Mouse (Mus musculus) hindbrain, embryonic 15.5 days (tissue): ENCODE results near the gene Pop7. TPM values are rescaled to one million over a fixed set of nuclear protein-coding genes. Genes with fewer than 3 reads are reported as not detected.

Source experiments
- ATAC-seq: fragments of 200-750 bp; cut with Nextera tagmentation; 2 replicates; pipeline ENCODE4 v1.8.0; 2017; ENCODE audit warnings: low read depth, moderate number of reproducible peaks, moderate TSS enrichment; ENCODE audit not compliant: low FRiP score
- H3K27ac ChIP-seq: fragments of 300-500 bp; sonication (generic); replicated peaks from 2 replicates; pipeline ENCODE4 v1.5.1; 2015; ENCODE audit warnings: mild to moderate bottlenecking, inconsistent platforms
- H3K27me3 ChIP-seq: fragments of 300-500 bp; sonication (generic); 2 replicates; pipeline ENCODE4 v1.6.1; 2015; ENCODE audit warnings: control low read depth, inconsistent platforms
- H3K36me3 ChIP-seq: fragments of 300-500 bp; sonication (generic); 2 replicates; pipeline ENCODE4 v1.6.1; 2015; ENCODE audit warnings: control low read depth, inconsistent platforms
- H3K4me1 ChIP-seq: fragments of 300-500 bp; sonication (generic); replicated peaks from 2 replicates; pipeline ENCODE4 v1.6.1; 2015; ENCODE audit warnings: control low read depth, inconsistent platforms
- H3K4me2 ChIP-seq: fragments of 300-500 bp; sonication (generic); 2 replicates; pipeline ENCODE4 v1.6.1; 2015; ENCODE audit warnings: moderate library complexity, mild to moderate bottlenecking, inconsistent platforms
- H3K4me3 ChIP-seq: fragments of 300-500 bp; sonication (generic); 2 replicates; pipeline ENCODE4 v1.5.1; 2015; ENCODE audit warnings: mild to moderate bottlenecking, inconsistent platforms
- H3K9ac ChIP-seq: fragments of 300-500 bp; sonication (generic); 2 replicates; pipeline ENCODE4 v1.6.1; 2015; ENCODE audit warnings: inconsistent platforms
- H3K9me3 ChIP-seq: fragments of 300-500 bp; sonication (generic); 2 replicates; pipeline ENCODE4 v1.6.1; 2016; ENCODE audit warnings: control low read depth, inconsistent platforms
- WGBS: fragments of 180-500 bp; shearing (Covaris S2); methylation state at CpG from one replicate; pipeline ENCODE4 v1.1.7; 2015; 5-methylcytosine and 5-hydroxymethylcytosine counted together
- polyA plus RNA-seq: library from polyadenylated mRNA; unstranded; fragments of >200 nt; fragmentation: Nextera tagmentation; extraction: Ambion mirVana; gene quantifications from 2 replicates; pipeline ENCODE4 v1.2.1, GENCODE M21; 2015

Pop7 gene
- polyA plus RNA-seq, 1 experiment from 2014 or later: 81.0 TPM

GRCm38 (mm10) chr5:137511706-137512105, 9.4 kb upstream of the Pop7 start:
- no peak for ATAC-seq
- peak overlapping the region; percentile 95 for H3K4me3 ChIP-seq
- H3K36me3 ChIP-seq: no peaks in the 10 kb centered on the region
- H3K4me2 ChIP-seq: peak overlapping the region; percentile 74
- H3K9me3 ChIP-seq: no peaks in the 10 kb centered on the region
- peak overlapping the region; percentile 98; the same call in 1 of the 2 replicates for H3K9ac ChIP-seq
- H3K27ac ChIP-seq: peak overlapping the region; percentile 90; the same call in 1 of the 2 replicates
- 60% methylated on average over 3 of the region's 3 CpGs for WGBS
- peaks cover 44% of the 10 kb centered on the region for H3K4me1 ChIP-seq
- no peaks in the 10 kb centered on the region for H3K27me3 ChIP-seq

DNA sequence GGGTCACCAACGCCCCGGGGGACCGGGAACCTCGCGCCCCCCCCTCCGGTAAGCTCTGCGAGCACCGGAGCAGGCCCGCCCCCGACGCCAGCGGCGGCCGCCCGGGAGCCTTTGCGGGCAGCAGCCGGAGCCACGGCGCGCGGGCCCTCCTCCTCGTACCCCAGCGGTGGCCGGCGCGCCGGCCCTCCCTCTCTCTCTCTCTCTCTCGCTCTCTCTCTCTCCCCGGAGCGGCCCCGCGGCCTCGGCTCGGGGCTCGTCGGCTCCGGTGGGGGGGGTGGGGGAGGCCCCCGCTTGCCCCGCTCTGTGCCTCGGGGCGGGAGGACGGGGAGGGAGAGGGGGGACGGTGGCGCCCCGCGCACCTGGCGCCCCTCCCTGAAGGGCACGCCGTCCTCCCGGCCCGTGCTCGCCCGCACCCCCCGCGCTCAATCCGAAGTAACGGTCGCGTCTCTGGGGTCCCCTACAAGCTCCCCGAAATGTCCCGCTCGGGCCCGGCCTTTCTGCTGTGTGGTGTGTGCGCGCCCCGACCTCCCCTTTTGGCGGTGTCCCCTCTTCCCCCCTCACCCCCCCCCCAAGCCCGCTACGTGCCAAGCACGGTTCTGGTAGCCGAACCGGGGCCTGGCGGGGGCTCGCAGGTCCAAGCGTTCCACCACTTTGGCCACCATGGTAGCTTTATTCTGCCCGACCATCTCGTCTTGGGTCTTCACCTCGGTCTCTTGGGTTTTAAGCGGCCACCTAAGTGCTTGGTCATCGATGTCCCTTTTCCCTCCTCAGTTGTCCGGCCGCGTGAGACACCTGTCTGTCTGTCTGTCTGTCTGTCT, 8.5 kb upstream of the Pop7 start:
- H3K36me3 ChIP-seq: no peaks in the 10 kb centered on the region
- peak; percentile 15 for ATAC-seq
- WGBS: under 1% methylated on average over 41 of the region's 83 CpGs

DNA sequence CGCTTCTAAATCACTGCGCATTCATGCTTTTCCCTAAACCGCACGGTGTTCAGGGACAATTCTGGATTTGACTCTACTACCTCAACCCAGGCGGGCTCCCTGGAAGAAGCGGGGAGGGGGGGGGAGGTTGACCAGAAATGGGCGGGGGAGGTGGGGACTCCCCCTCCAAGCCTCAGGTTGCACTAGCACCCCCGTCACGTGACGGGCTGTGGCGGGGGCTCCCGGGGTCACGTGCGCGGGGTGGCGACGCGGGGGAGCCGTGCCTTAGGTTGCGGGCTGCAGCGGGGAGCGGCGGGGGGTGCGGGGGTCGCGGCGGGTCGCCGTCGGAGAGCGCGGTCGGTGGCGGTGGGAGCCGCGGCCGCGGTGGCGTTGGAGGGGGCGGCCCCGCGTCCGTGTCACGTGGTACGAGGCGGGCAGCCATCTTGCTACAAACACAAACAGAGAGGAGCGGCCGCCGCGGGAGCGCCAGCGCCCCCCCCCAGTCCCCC, 7.7 kb upstream of the Pop7 start:
- Histone ChIP-seq H3K4me2 (peak overlapping the region; percentile 74), H3K9ac (peak overlapping the region; percentile 98)
- WGBS: 2% methylated on average over 24 of the region's 52 CpGs

More for the DNA sequence above, 8.5 kb upstream of the Pop7 start:
- H3K4me3 ChIP-seq: peak overlapping the region; percentile 95
- H3K27me3 ChIP-seq: no peaks in the 10 kb centered on the region
- no peaks in the 10 kb centered on the region for H3K9me3 ChIP-seq
- peak overlapping the region; percentile 74 for H3K4me2 ChIP-seq
- H3K9ac ChIP-seq: peak overlapping the region; percentile 98
- H3K4me1 ChIP-seq: peaks cover 44% of the 10 kb centered on the region
- H3K27ac ChIP-seq: peak overlapping the region; percentile 90

DNA sequence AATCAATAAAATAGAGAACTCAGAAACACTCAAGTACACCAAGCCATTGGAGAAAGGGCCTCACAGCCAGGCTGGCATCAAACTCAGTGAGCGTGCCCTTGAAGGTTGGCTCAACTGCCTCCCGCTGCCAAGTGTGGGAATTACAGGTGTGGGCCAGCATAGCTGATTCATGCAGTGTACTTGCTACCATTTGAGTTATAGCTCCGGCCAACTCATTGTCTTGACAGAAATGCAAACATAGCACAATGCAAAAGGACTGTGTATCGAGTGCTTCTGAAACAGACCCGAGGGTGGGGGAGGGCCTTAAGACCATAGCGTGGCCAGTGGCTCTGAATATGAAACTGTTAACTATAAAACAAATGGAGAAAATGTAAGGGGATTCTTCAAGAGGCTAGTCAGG, 1.7 kb upstream of the Pop7 start:
- no peaks in the 10 kb centered on the region for H3K9me3 ChIP-seq
- no peak overlapping the region for H3K27ac ChIP-seq
- no peak overlapping the region for H3K4me3 ChIP-seq
- no peak for ATAC-seq
- peaks cover 24% of the 10 kb centered on the region for H3K4me1 ChIP-seq
- 0 out of 2 replicates have a peak, but pooled peaks cover 3% of the 10 kb centered on the region for H3K36me3 ChIP-seq
- WGBS: 83% methylated on average over 6 of the region's 6 CpGs
- no peaks in the 10 kb centered on the region for H3K27me3 ChIP-seq
- H3K4me2 ChIP-seq: no peak overlapping the region
- no peak overlapping the region for H3K9ac ChIP-seq

More for the DNA sequence above, 7.7 kb upstream of the Pop7 start:
- H3K9me3 ChIP-seq: no peaks in the 10 kb centered on the region
- ATAC-seq: peak; percentile 71
- no peaks in the 10 kb centered on the region for H3K36me3 ChIP-seq
- H3K27ac ChIP-seq: peak overlapping the region; percentile 90
- peaks cover 44% of the 10 kb centered on the region for H3K4me1 ChIP-seq
- no peaks in the 10 kb centered on the region for H3K27me3 ChIP-seq
- H3K4me3 ChIP-seq: peak overlapping the region; percentile 95

GRCm38 (mm10) chr5:137502667-137503110, 371 bp upstream of the Pop7 start:
- peak overlapping the region; percentile 85 for H3K4me2 ChIP-seq
- no peaks in the 10 kb centered on the region for H3K9me3 ChIP-seq
- peak overlapping the region; percentile 93 for H3K27ac ChIP-seq
- peak overlapping the region; percentile 55 for H3K4me3 ChIP-seq
- peak; percentile 86 for ATAC-seq
- no peaks in the 10 kb centered on the region for H3K27me3 ChIP-seq
- peaks cover 24% of the 10 kb centered on the region for H3K4me1 ChIP-seq
- WGBS: under 1% methylated on average over 26 of the region's 30 CpGs
- peak overlapping the region; percentile 39 for H3K9ac ChIP-seq
- 0 out of 2 replicates have a peak, but pooled peaks cover 3% of the 10 kb centered on the region for H3K36me3 ChIP-seq

GRCm38 (mm10) chr5:137500186-137500585, 2.1 kb downstream of the Pop7 start:
- peaks cover 24% of the 10 kb centered on the region for H3K4me1 ChIP-seq
- no peak for ATAC-seq
- H3K4me3 ChIP-seq: no peak overlapping the region

GRCm38 (mm10) chr5:137493831-137494230, 8.5 kb downstream of the Pop7 start:
- no peaks in the 10 kb centered on the region for H3K36me3 ChIP-seq
- H3K27me3 ChIP-seq: no peaks in the 10 kb centered on the region
- no peak for ATAC-seq
- H3K9me3 ChIP-seq: no peaks in the 10 kb centered on the region
- H3K27ac ChIP-seq: no peak overlapping the region
- no peak overlapping the region for H3K4me3 ChIP-seq
- 74% methylated on average over 13 of the region's 13 CpGs for WGBS
- H3K4me2 ChIP-seq: no peak overlapping the region
- H3K4me1 ChIP-seq: no peaks in the 10 kb centered on the region
- H3K9ac ChIP-seq: no peak overlapping the region

More at GRCm38 (mm10) chr5:137500186-137500585, 2.1 kb downstream of the Pop7 start:
- H3K36me3 ChIP-seq: 0 out of 2 replicates have a peak, but pooled peaks cover 3% of the 10 kb centered on the region
- no peaks in the 10 kb centered on the region for H3K9me3 ChIP-seq
- H3K4me2 ChIP-seq: no peak overlapping the region
- 95% methylated on average over 7 of the region's 7 CpGs for WGBS
- no peak overlapping the region for H3K9ac ChIP-seq
- H3K27ac ChIP-seq: no peak overlapping the region
- no peaks in the 10 kb centered on the region for H3K27me3 ChIP-seq

GRCm38 (mm10) chr5:137491559-137491958, 10.8 kb downstream of the Pop7 start:
- Histone ChIP-seq H3K4me1 (no peaks in the 10 kb centered on the region), H3K4me2 (no peak overlapping the region), H3K36me3 (no peaks in the 10 kb centered on the region), H3K9me3 (no peaks in the 10 kb centered on the region), H3K4me3 (no peak overlapping the region), H3K27ac (no peak overlapping the region), H3K9ac (no peak overlapping the region), H3K27me3 (no peaks in the 10 kb centered on the region)
- WGBS: 58% methylated on average over 4 of the region's 4 CpGs
- ATAC-seq: no peak

GRCm38 (mm10) chr5:137487616-137488015, 14.7 kb downstream of the Pop7 start:
- Histone ChIP-seq H3K4me3 (no peak overlapping the region), H3K4me1 (peaks cover 9% of the 10 kb centered on the region), H3K27ac (no peak overlapping the region), H3K36me3 (no peaks in the 10 kb centered on the region), H3K4me2 (no peak overlapping the region), H3K9ac (no peak overlapping the region), H3K27me3 (no peaks in the 10 kb centered on the region), H3K9me3 (no peaks in the 10 kb centered on the region)
- 92% methylated on average over 7 of the region's 7 CpGs for WGBS
- ATAC-seq: no peak

DNA sequence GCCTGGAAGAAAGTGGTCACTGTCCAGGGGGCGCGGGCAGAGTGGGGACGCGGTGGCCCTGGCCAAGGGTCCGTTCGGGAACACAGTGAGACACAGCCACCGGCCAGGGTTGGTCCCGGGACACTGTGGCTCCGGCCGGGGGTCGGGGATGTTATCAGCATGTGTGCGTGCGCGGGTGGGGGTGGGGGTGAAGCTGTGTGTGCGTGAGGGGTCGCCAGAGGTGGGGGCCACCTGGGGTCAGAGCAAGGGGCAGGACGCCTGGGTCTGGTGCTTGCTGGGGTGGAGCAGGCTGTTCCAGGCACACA, 16.5 kb downstream of the Pop7 start:
- no peaks in the 10 kb centered on the region for H3K27me3 ChIP-seq
- no peak for ATAC-seq
- H3K4me3 ChIP-seq: peak overlapping the region; percentile 18; the same call in 1 of the 2 replicates
- no peaks in the 10 kb centered on the region for H3K36me3 ChIP-seq
- H3K9me3 ChIP-seq: no peaks in the 10 kb centered on the region
- H3K4me2 ChIP-seq: peak overlapping the region; percentile 50
- H3K27ac ChIP-seq: no peak overlapping the region
- H3K9ac ChIP-seq: no peak overlapping the region
- 2% methylated on average over 17 of the region's 17 CpGs for WGBS
- H3K4me1 ChIP-seq: peaks cover 9% of the 10 kb centered on the region

DNA sequence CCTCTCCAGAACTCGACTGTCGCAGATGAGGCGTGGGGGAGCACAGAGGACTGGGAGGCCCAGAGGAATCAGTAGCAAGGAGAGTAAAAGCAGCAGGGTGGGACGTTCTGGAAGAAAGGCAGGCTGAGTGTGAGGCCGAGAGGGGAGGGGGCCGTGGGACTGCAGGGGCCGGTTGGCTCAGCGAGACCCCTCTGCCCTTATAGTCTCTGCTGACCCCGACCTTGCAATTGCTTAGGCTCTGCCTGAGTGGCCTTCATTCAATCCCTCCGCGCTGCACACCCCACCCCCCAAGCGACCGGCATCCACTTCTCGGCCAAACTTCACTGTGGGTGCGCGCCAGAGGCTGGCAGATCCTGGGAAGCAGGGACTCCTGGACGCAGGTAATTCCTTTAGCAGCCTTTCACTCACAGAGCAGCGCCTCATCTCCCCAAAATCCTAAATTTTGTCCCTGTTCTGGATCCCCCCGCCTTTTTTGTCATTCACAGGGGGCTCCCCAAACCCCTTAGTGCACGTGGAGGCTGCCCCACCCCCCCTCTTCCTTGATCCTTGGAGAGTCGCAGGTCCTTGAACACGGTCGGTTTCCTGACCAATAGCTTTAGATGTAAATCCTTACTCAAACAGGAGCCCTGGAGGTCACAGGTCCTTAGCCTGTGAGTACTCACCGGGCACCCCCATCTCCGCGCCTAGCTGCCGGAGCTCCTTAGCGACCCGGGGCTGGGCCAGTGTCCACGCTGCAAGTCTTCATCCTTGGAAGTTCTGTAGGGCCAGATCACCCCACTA, 17.1 kb downstream of the Pop7 start:
- Histone ChIP-seq H3K4me3 (peak overlapping the region; percentile 18; the same call in 1 of the 2 replicates), H3K4me2 (peak overlapping the region; percentile 50), H3K4me1 (peaks cover 9% of the 10 kb centered on the region), H3K9me3 (no peaks in the 10 kb centered on the region), H3K36me3 (no peaks in the 10 kb centered on the region), H3K27ac (no peak overlapping the region), H3K9ac (no peak overlapping the region), H3K27me3 (no peaks in the 10 kb centered on the region)
- no peak for ATAC-seq
- 3% methylated on average over 30 of the region's 30 CpGs for WGBS

DNA sequence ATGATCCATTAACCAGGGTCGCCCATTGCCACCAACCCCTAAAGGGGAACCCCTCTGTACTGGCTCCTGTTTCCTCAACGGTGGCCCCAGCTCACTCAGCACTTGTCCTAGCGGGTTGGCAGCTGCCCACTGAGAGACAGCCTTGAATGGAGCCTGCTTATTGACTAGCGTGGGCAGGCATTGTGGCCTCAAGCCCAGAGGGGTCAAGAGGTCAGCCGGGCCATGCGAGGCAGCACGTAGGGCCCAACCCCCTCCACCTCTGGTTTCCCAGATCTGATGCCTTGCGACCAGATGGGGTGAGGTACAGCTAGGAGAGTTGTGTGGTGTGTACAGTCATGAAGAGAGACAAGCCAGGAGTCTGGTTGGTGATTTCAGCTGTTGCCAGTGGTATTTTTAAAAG, 20.4 kb downstream of the Pop7 start:
- ATAC-seq: no peak
- no peak overlapping the region for H3K9ac ChIP-seq
- no peak overlapping the region for H3K4me3 ChIP-seq
- H3K36me3 ChIP-seq: no peaks in the 10 kb centered on the region
- no peak overlapping the region for H3K27ac ChIP-seq
- H3K4me2 ChIP-seq: no peak overlapping the region; the same call in 1 of the 2 replicates
- H3K4me1 ChIP-seq: peaks cover 9% of the 10 kb centered on the region
- no peaks in the 10 kb centered on the region for H3K9me3 ChIP-seq
- no peaks in the 10 kb centered on the region for H3K27me3 ChIP-seq
- WGBS: 9% methylated on average over 8 of the region's 8 CpGs
